Comparison of ENCODE assay signal across 25 mouse cellular contexts in genomic region chr15:16313818-16314217, GRCm38 (mm10).
DNase-seq lines count a peak whose midpoint lies in the region; ATAC-seq and TF ChIP-seq lines count a peak whose summit lies in the region.
"Had no signal": no experiment of that assay in that cellular context is flagged by ENCODE, and none has a peak within 500 bp of the region (broad histone marks: within the 10 kb centered on the region; RNA-seq: fewer than 3 reads in every experiment).

No protein-coding gene starts in this region.

- no peak overlapping the region for H3K4me3 ChIP-seq in liver, embryonic 13.5 days (replicated peaks)
- no peak overlapping the region for H3K4me3 ChIP-seq in liver, embryonic 11.5 days (ENCODE audit: low read depth, low read length)
- peak overlapping the region in 1 of 2 experiments; percentile 48; a peak in 2 of 4 replicates for H3K4me3 ChIP-seq in MEL (ENCODE audit: control insufficient read depth in 1 of 2, insufficient read depth in 1 of 2, low read depth in 2 of 2, low read length in 2 of 2)
- H3K4me3 ChIP-seq: embryonic facial prominence, embryonic 13.5 days; embryonic facial prominence, embryonic 15.5 days; forebrain, embryonic 10.5 days; forebrain, embryonic 12.5 days had no signal

- peak; percentile 38 to 56 for TF ChIP-seq EP300 in MEL (IDR thresholded peaks at IDR 0.05; ENCODE audit: low read depth in 1 of 2, low read length in 2 of 2)

- no peaks in the 10 kb centered on the region for H3K36me3 ChIP-seq in liver, embryonic 13.5 days
- H3K36me3 ChIP-seq in liver, embryonic 11.5 days (ENCODE audit: control insufficient read depth, insufficient read depth, low read length) = no peaks in the 10 kb centered on the region
- H3K36me3 ChIP-seq in MEL (ENCODE audit: control insufficient read depth in 1 of 2, insufficient read depth in 2 of 2, low read length in 2 of 2) = peaks cover 0 to 43% of the 10 kb centered on the region in 2 experiments; a peak in 2 of 4 replicates
- H3K36me3 ChIP-seq: embryonic facial prominence, embryonic 13.5 days; embryonic facial prominence, embryonic 15.5 days; forebrain, embryonic 10.5 days; forebrain, embryonic 12.5 days had no signal

- no peaks in the 10 kb centered on the region for H3K27me3 ChIP-seq in liver, embryonic 13.5 days
- no peaks in the 10 kb centered on the region for H3K27me3 ChIP-seq in liver, embryonic 11.5 days (replicated peaks; ENCODE audit: control insufficient read depth, insufficient read depth, low read length)
- no peaks in the 10 kb centered on the region for H3K27me3 ChIP-seq in MEL (ENCODE audit: control insufficient read depth in 1 of 2, insufficient read depth in 2 of 2, low read length in 2 of 2)
- H3K27me3 ChIP-seq: CH12.LX; embryonic facial prominence, embryonic 13.5 days; embryonic facial prominence, embryonic 15.5 days; forebrain, embryonic 12.5 days had no signal

- no peak for TF ChIP-seq RAD21 in MEL (IDR thresholded peaks at IDR 0.05; ENCODE audit: low read depth, low read length)

- H3K4me1 ChIP-seq in liver, embryonic 13.5 days (replicated peaks) = peaks cover 24% of the 10 kb centered on the region
- H3K4me1 ChIP-seq in liver, embryonic 11.5 days (replicated peaks; ENCODE audit: control insufficient read depth, insufficient read depth, low read length) = 0 out of 2 replicates have a peak, but pooled peaks cover 2% of the 10 kb centered on the region
- H3K4me1 ChIP-seq in MEL (ENCODE audit: control insufficient read depth in 1 of 2, insufficient read depth in 2 of 2, low read length in 2 of 2) = peaks cover 8 to 41% of the 10 kb centered on the region in 2 experiments
- H3K4me1 ChIP-seq: embryonic facial prominence, embryonic 13.5 days; embryonic facial prominence, embryonic 15.5 days; forebrain, embryonic 10.5 days; forebrain, embryonic 12.5 days had no signal

- H3K9me3 ChIP-seq in liver, embryonic 13.5 days (replicated peaks) = no peaks in the 10 kb centered on the region
- H3K9me3 ChIP-seq in liver, embryonic 11.5 days (ENCODE audit: control insufficient read depth, low read length) = no peaks in the 10 kb centered on the region
- H3K9me3 ChIP-seq in MEL (replicated peaks; ENCODE audit: insufficient read depth, low read length) = no peaks in the 10 kb centered on the region
- H3K9me3 ChIP-seq: embryonic facial prominence, embryonic 13.5 days; embryonic facial prominence, embryonic 15.5 days; forebrain, embryonic 10.5 days; forebrain, embryonic 12.5 days had no signal

- no peaks in the 10 kb centered on the region for H3K79me2 ChIP-seq in MEL (ENCODE audit: control insufficient read depth, insufficient read depth, low read length, poor library complexity)

- no peak overlapping the region for H3K9ac ChIP-seq in liver, embryonic 13.5 days
- H3K9ac ChIP-seq in liver, embryonic 11.5 days (ENCODE audit: low read depth, low read length) = no peak overlapping the region
- H3K9ac ChIP-seq in MEL (ENCODE audit: control insufficient read depth, low read depth, low read length, poor library complexity, severe bottlenecking) = peak overlapping the region; percentile 70
- H3K9ac ChIP-seq: embryonic facial prominence, embryonic 13.5 days; embryonic facial prominence, embryonic 15.5 days; forebrain, embryonic 12.5 days had no signal

- H3K4me2 ChIP-seq in liver, embryonic 13.5 days = no peak overlapping the region
- no peak overlapping the region for H3K4me2 ChIP-seq in liver, embryonic 11.5 days
- H3K4me2 ChIP-seq: embryonic facial prominence, embryonic 13.5 days; embryonic facial prominence, embryonic 15.5 days; forebrain, embryonic 12.5 days had no signal

- no peak for DNase-seq in liver, embryonic 13.5 days
- DNase-seq in liver, embryonic 11.5 days (ENCODE audit: low spot score) = no peak
- peak; percentile 5 for DNase-seq in 3T3-L1 (ENCODE audit: low read depth, low spot score)
- peak; percentile 51 for DNase-seq in 416B (ENCODE audit: low read depth)
- DNase-seq in MEL (ENCODE audit: low read depth, low spot score) = peak; percentile 74
- DNase-seq in cerebellum, postnatal 10 days = no peak
- no peak for DNase-seq in left cerebral cortex, postnatal 4 days
- no peak for DNase-seq in adrenal gland, adult 8-10 months
- DNase-seq: adrenal gland, adult 2 months; adrenal gland, postnatal 14 days; adrenal gland, postnatal 36 days; cerebellum, adult 11-12 months; cerebellum, adult 2 months; cerebellum, adult 9-10 months; cerebellum, postnatal 14 days; cerebellum, postnatal 36 days; embryo, embryonic 11 days had no signal

- TF ChIP-seq CTCF in MEL (IDR thresholded peaks at IDR 0.05 in 2 of 3, conservative IDR thresholded peaks at IDR 0.05 in 1 of 3; ENCODE audit: control insufficient read depth in 1 of 3, insufficient read depth in 1 of 3, low read depth in 2 of 3, low read length in 3 of 3, poor library complexity in 1 of 3, severe bottlenecking in 1 of 3) = no peak

- H3K27ac ChIP-seq in liver, embryonic 13.5 days = peak overlapping the region; percentile 80
- no peak overlapping the region for H3K27ac ChIP-seq in liver, embryonic 11.5 days (ENCODE audit: low read depth, low read length)
- H3K27ac ChIP-seq in MEL (ENCODE audit: control insufficient read depth, low read depth, low read length) = peak overlapping the region; percentile 76
- H3K27ac ChIP-seq: embryonic facial prominence, embryonic 13.5 days; embryonic facial prominence, embryonic 15.5 days; forebrain, embryonic 10.5 days; forebrain, embryonic 12.5 days had no signal

- no peak for ATAC-seq in liver, embryonic 13.5 days (ENCODE audit: low read depth)
- no peak for ATAC-seq in liver, embryonic 11.5 days (replicated peaks; ENCODE audit: low FRiP score)
- ATAC-seq: CD4-positive, CD25-positive, alpha-beta regulatory T cell, adult 4 months; forebrain, embryonic 14.5 days; forebrain, embryonic 16.5 days had no signal

- intact Hi-C loops in left cerebral cortex, postnatal 4 days (cut with DNase I) = no loop called here

- WGBS in liver, embryonic 13.5 days (ENCODE audit: insufficient replicate concordance) = 62% methylated on average over 1 of the region's 1 CpGs
- 75% methylated on average over 1 of the region's 1 CpGs for WGBS in liver, embryonic 11.5 days

- TF ChIP-seq POLR2A in MEL (IDR thresholded peaks at IDR 0.05; ENCODE audit: control insufficient read depth in 1 of 2, insufficient read depth in 1 of 2, low read depth in 1 of 2, low read length in 2 of 2, poor library complexity in 1 of 2) = no peak

TF ChIP-seq in MEL, 35 proteins besides CTCF, POLR2A, EP300 and RAD21:
- TF ChIP-seq ETS1 (IDR thresholded peaks at IDR 0.05; ENCODE audit: low read depth, low read length) = peak; percentile 72; the same call in 1 of the 2 replicates
- no peak for TF ChIP-seq SIN3A (IDR thresholded peaks at IDR 0.05; ENCODE audit: low read length)
- TF ChIP-seq MYC (IDR thresholded peaks at IDR 0.05; ENCODE audit: low read depth, low read length) = 0 out of 2 replicates have a peak, but pooled peaks have one; percentile 3

Comparison
In these comparisons a context has a peak if more than half of its experiments do, and no peak if none do; other contexts are left out.
1. DNase-seq: peak in 3T3-L1 (single experiment), 416B (single experiment) and MEL (single experiment); none in liver, embryonic 13.5 days (single experiment), liver, embryonic 11.5 days (single experiment), cerebellum, postnatal 10 days (0 of 2), left cerebral cortex, postnatal 4 days (single experiment) and adrenal gland, adult 8-10 months (single experiment).